ENCODE assay signal across 14 mouse cellular contexts in genomic region chr17:74402486-74403222, GRCm38 (mm10). TPM values are rescaled to one million over a fixed set of nuclear protein-coding genes. Genes with fewer than 3 reads are reported as not detected.
A peak's percentile ranks its signal among the peaks of the same experiment; 100 is the strongest.
DNase-seq lines count a peak whose midpoint lies in the region.
"Had no signal": no experiment of that assay in that cellular context is flagged by ENCODE, and none has a peak within 500 bp of the region (broad histone marks: within the 10 kb centered on the region; RNA-seq: fewer than 3 reads in every experiment).

No protein-coding gene starts in this region.

- peak; percentile 68 for DNase-seq in adrenal gland, adult 2 months
- DNase-seq in adrenal gland, postnatal 4 days (ENCODE audit: low spot score in 2 of 2) = no peak
- DNase-seq in 3T3-L1 (ENCODE audit: low read depth, low spot score) (peak; percentile 89), adipocyte (ENCODE audit: low spot score) (no peak)
- DNase-seq in adrenal gland, postnatal 36 days = peak; percentile 28 to 42
- DNase-seq in large intestine, adult 2 months (ENCODE audit: low read depth, low spot score) = peak; percentile 44
- no peak for DNase-seq in layer of hippocampus, adult 9-11 months
- DNase-seq in thymus, postnatal 4 days = no peak
- DNase-seq: cerebellum, adult 9-10 months; heart, postnatal 10 days; left cerebral cortex, postnatal 4 days; liver; thymus, adult 18-20 months had no signal

- WGBS in large intestine, adult 2 months = 81% methylated on average over 12 of the region's 12 CpGs

RNA-seq across cellular contexts. Expression of gene Slc30a6, which starts 7.2 kb away (rescaled TPM):
- 10 to 100 TPM; 27.2 to 29.4 TPM for total RNA-seq in adrenal gland, adult 2 months (2021)
- 10.3 and 12.0 TPM in 2 replicates for polyA plus RNA-seq in adrenal gland, adult 2 months (2012; rRNA removed)
- 10 to 100 TPM; 23.2 to 25.9 TPM for total RNA-seq in adrenal gland, postnatal 4 days (2021)
- 10 to 100 TPM; 22.8 to 28.2 TPM for total RNA-seq in adrenal gland, postnatal 36 days (2021)
- polyA plus RNA-seq in large intestine, adult 2 months (2012; rRNA removed) = 25.9 and 33.0 TPM in 2 replicates

RNA-seq across cellular contexts. Expression of gene Nlrc4, which starts 56.3 kb away (rescaled TPM):
- total RNA-seq in adrenal gland, adult 2 months (2021) = under 1 TPM; 0.43 to 0.52 TPM
- polyA plus RNA-seq in adrenal gland, adult 2 months (2012; rRNA removed) = 0.03 and 0.10 TPM in 2 replicates
- total RNA-seq in adrenal gland, postnatal 4 days (2021) = under 1 TPM; 0.68 to 0.70 TPM
- total RNA-seq in adrenal gland, postnatal 36 days (2021) = under 1 TPM; 0.50 to 0.69 TPM
- polyA plus RNA-seq in large intestine, adult 2 months (2012; rRNA removed) = 10.1 and 17.9 TPM in 2 replicates
- polyA plus RNA-seq: erythroblast, embryonic 14.5 days had no signal

Comparison
In these comparisons a context has a peak if more than half of its experiments do, and no peak if none do; other contexts are left out.
1. DNase-seq: peak in adrenal gland, adult 2 months (single experiment), 3T3-L1 (single experiment), adrenal gland, postnatal 36 days (2 of 2) and large intestine, adult 2 months (single experiment); none in adrenal gland, postnatal 4 days (0 of 2), adipocyte (single experiment), layer of hippocampus, adult 9-11 months (single experiment) and thymus, postnatal 4 days (single experiment).